Mouse (Mus musculus) urinary bladder, postnatal 10 days (tissue): ENCODE results near the gene Sycp2l.
"Not testable (repeated sequence)": the region's sequence is repeated elsewhere in the genome, so short reads cannot be mapped to it uniquely, and the experiment has no call there.

ENCODE experiments used
- DNase-seq: peaks from one replicate; pipeline ENCODE4 v3.0.0; 2022; ENCODE audit warnings: low spot score

The Sycp2l gene

DNA sequence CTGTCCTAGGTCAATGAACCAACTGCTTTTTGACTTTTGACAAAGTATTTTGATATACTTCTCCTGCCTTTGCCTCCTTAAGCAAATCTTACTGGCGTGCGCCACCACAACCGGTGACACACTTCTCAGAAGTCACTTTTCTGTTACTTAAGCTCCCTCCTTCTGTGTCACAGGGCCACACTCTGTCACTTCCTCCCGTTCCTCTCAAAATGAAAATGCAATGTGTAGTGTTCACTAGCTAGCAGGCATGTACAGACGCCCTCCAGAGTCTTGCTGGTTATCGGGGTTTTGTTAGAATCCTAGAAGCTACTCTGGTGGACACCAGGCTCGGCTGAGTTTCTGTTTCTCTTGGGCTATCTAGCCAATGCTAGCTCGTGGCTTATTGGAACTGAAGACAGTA lies 14.2 kb downstream of the Sycp2l start:
- DNase-seq, result no peak

- DNase-seq, result no peak
Measured at GRCm38 (mm10) chr13:41129061-41129460, 15.0 kb downstream of the Sycp2l start.

- no peak for DNase-seq
Measured at GRCm38 (mm10) chr13:41134901-41135300, 20.8 kb downstream of the Sycp2l start.

- no peak for DNase-seq
Measured at GRCm38 (mm10) chr13:41145433-41145970, 31.4 kb downstream of the Sycp2l start.

DNA sequence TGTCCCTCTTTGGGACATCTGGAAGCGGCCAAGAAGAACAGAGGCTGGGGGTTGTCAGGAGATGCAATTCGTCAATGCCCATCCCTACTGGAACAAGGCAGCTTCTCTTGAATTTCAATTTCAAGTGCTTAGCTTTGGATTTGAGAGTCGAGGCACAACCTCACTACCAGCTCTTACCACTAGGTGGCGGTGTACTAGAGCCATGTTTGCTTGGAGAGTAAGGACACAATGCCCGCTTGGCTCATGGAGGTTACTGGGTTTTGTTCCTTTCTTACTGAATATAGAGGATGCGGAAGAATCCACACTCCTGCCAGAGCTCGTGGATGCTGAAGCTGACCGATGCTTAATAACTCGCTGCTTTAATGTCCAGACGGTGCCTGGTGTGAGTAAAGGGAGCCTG lies 32.2 kb downstream of the Sycp2l start:
- no peak for DNase-seq

DNA sequence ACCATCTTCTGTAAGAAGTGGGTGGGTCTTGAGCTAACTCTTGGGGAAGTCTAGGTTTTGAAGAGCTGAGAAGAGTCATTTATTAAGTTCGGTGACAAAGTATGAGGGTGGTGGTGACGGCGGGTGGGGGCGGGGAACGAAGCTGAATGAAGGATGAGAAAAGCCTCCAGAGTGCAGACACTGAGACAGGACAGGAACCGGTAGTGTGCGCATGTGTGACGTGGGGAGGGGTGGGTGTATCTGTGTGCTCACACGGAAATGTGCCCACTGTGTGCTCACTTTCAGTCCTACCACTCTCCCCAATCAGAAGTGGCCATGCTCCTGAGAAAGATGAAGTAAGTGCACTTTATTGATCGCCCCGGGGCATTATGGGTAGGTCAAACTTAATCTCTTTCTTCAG lies 39.0 kb downstream of the Sycp2l start:
- DNase-seq, result no peak

- no peak for DNase-seq
Measured at GRCm38 (mm10) chr13:41158426-41158825, 44.3 kb downstream of the Sycp2l start.

- DNase-seq, result no peak
Measured at GRCm38 (mm10) chr13:41187886-41188285, 73.8 kb downstream of the Sycp2l start.

DNA sequence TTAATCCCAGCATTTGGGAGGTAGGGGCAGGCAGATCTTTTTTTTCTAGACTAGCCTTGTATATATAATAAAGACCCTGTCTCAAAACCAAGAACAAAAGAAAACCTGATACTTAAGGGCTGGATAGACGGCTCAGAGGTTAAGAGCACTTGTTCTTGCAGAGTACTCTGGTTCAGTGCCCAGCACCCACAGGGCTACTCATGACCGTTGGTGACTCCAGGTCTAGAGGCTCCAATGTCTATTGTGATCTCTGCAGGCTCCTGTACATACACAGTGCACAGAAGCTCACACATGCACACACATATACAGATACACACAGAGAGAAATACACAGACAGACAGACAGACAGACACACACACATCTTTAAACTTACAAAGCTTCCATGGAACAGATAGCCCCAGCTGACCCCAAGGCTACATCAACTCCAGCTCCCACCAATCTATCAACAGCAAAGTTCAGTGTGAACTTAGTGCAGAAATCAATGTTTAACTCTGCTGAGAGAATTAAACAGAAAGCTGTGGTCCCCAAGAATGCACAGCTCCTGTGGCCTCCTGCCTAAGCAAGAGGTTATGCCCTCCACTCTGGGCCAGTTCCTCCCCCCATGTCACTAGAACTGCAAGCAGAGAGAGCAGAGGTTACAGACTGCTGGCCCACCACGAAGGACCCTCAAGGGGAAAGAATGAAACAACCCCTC lies 81.7 kb downstream of the Sycp2l start:
- no peak for DNase-seq

DNA sequence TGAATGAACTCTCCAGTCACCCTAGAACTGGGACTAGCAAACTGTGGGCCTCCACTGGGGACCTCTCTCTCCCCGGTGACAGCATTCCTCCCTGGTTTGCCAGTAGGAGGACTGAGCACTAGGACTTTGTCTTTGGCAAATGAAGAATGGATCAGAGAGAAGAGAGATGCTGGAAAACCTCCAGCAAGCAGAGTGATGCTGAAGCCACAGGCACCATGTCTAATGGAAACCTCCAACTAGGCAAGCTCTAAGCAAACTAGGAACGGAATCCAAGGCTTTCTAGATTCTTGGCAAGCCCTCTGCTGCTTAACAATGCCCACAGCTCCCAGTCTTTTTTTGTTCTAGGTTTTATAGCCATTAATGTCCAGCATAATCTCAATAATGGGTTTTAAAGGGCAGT lies 86.8 kb downstream of the Sycp2l start:
- no peak for DNase-seq

GRCm38 (mm10) chr13:41203289-41203688 lies 89.2 kb downstream of the Sycp2l start:
- no peak for DNase-seq

GRCm38 (mm10) chr13:41203691-41204090 lies 89.6 kb downstream of the Sycp2l start:
- no peak for DNase-seq

DNA sequence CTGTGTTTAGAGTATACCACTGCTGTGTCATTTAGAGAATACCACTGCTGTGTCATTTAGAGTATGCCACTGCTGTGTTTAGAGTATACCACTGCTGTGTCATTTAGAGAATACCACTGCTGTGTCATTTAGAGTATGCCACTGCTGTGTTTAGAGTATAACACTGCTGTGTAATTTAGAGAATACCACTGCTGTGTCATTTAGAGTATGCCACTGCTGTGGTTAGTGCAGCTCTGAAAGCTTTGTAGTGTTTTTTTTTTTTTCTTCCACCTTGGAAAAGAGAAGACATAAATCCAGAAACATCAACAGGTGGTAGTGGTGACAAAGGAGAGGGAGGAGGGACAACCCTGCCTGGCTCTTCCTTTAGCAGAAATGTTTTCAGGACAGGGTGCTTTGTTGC lies 91.5 kb downstream of the Sycp2l start:
- DNase-seq, result not testable (repeated sequence)

- DNase-seq, result no peak
Measured at GRCm38 (mm10) chr13:41206241-41206640, 92.1 kb downstream of the Sycp2l start.

DNA sequence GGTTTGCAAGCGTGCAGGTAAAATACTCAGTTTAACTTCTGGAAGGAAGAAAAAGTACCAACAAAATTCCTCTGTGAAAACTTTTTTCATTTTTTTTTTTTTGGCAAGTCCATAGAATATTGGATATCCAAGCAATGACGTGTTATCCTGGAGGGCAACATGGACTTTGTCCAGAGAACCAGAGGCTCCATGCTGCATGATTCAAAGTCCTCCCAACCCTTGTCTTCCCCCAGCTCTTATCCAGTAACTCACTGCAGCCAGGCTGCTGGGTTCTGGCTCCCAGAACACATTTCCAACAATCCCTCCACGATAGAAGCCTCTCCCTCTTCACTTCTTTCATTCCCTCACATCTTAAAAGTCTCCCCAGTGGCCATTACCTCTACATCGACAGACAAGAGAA lies 97.2 kb downstream of the Sycp2l start:
- DNase-seq, result no peak

DNA sequence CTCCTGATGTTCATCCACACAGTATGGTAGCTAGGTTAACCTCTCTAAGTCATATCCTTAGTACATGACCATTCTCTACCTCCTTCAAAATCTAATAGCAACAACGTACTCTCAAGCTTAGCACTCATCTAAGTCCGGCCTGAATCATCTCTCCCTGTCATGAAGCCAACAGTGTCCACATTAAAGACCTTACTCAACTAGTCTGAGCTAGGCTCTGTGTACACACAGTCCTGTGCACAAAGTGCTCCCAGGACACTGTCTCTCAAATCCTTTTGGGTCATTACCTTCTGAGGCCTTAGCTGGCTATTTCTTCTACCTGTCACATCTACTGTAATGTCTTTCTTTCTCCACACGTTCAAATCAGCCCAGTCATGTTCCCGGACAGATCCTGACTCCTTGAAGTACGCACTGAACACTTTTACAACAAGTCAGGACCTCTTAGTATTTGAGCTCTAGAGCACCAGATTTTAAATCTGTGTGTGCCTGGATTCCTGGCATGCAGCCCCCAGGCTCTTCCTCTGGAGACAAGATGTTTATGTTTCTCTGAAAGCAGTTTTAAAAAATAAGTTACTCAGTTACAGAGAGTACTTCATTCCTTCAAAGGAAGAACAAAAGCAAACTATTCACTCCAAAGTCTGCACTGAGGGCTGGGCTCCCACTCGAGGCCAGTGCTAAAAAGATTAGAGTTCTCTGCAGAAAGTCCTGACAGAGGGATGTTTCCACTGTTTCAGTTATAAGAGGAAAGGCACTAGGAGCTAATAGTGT lies 98.6 kb downstream of the Sycp2l start:
- DNase-seq, result no peak

DNA sequence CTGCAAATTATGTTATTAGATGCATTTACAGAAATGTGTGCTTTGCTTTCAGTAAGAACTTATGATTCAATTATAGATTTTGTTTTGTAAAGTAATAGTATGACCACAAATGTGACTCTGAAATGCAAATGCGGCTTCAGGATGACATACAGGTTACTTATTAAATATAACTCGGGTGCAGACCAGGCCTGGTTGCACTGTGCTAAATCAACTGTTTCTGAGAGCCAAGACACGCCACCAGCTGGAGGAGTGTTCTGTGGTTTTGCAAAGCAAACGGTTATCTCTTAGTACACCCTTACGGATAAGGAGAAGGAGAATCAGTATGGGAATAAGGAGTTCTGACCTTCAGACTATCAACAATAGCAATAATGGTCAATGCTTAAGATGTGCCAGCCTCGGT lies 101.6 kb downstream of the Sycp2l start:
- no peak for DNase-seq

DNA sequence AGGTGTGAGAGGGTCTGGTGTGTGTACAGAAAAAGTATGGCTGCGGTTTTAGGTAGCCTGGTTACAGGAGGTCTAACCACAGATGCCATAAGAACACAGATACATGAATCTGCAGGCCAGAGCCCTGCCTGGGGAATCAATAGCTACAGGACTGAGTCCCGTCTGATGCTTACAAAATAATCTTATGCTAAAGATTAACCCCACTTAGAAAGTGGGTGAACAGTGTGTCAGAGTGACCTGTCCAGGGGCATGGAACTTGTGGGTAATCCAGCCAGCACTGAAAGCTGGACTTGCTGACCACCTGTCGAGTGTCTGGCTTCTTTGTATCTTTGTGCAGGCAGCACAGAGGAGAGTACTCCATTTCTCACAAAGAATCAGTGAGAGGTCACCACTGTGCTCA lies 102.1 kb downstream of the Sycp2l start:
- no peak for DNase-seq

DNA sequence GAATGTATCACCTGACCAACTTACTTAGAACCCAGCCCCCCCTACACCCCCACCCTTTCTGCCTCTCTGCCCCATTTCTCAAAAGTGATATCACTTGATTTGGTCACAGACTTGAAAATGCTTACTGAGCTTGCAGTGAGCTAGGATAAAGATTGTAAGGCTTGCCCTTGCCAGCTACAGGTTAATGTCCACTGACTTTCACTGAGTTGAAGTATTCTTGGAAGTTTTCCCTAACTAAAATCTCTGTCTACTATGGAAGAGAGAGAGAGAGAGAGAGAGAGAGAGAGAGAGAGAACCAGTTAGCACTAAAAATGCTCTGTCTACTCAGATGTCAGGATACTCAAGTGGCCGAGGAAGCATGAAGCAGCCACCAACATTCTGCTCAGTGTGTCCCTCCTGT lies 104.9 kb downstream of the Sycp2l start:
- DNase-seq, result no peak

- DNase-seq, result no peak
Measured at GRCm38 (mm10) chr13:41219687-41220303, 105.7 kb downstream of the Sycp2l start.

DNA sequence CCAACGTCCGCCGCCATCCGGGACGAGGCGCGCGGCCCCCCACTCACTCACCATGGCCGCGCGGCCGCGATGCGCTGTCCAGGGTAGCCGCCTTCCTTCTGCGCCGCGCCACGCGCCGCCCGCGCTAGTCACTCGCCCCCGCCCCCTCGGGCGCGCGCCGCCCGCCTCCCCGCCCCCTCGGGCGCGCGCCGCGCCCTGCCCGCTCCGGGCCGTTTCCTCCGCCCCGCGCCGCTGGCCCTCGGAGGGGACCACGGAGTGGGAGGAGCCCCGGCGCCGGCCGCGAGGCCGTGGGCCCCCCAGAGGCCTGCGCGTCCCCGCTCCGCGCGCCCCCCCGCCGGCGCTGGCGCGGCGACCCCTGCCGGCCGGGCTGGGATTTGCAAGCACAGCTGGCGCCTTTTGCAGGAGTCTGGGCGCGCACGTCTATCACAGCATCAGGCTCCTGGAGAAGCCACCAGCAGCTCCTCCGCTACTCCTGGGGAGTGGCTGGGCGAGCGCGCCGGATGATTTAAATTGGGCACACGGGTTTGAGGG lies 106.3 kb downstream of the Sycp2l start, which contains the start of gene Elovl2:
TSS of gene Elovl2 (minus strand) at position 102 of the 531 bp plus-strand sequence.
- DNase-seq, result peak; percentile 15
